Mouse (Mus musculus) small intestine, adult 2 months (tissue): ENCODE results near the gene Rmi1.

Experiments used
- CTCF ChIP-seq: fragments of 200-500 bp; IDR thresholded peaks from 2 replicates; pipeline ENCODE4 v1.5.1; 2012; ENCODE audit warnings: low read depth, mild to moderate bottlenecking, control low read depth, inconsistent platforms, low read length, moderate library complexity, mixed read lengths; ENCODE audit not compliant: insufficient replicate concordance, insufficient read length; ENCODE audit errors: extremely low read depth
- POLR2A ChIP-seq: fragments of 200-500 bp; IDR thresholded peaks from 2 replicates; pipeline ENCODE4 v1.6.1; 2012; ENCODE audit warnings: low read depth, mild to moderate bottlenecking, control low read depth, inconsistent platforms, low read length, moderate library complexity

GRCm38 (mm10) chr13:58411073-58411472 lies 9.0 kb downstream of the Rmi1 start:
- no peak for TF ChIP-seq CTCF
- TF ChIP-seq POLR2A, result no peak
